Mouse (Mus musculus) hindbrain, postnatal 0 days (tissue): ENCODE data around the gene Bloc1s1. TPM values are rescaled to one million over a fixed set of nuclear protein-coding genes. Genes with fewer than 3 reads are reported as not detected.
A peak's percentile ranks its signal among the peaks of the same experiment; 100 is the strongest.

Experiments used
- ATAC-seq: fragments of 200-750 bp; cut with Nextera tagmentation; 2 replicates; pipeline ENCODE4 v1.8.0; 2017; ENCODE audit warnings: mild to moderate bottlenecking, moderate TSS enrichment, moderate library complexity
- DNase-seq: peaks from one replicate; pipeline ENCODE4 v3.0.0-alpha.2; 2015; ENCODE audit warnings: low spot score
- H3K27ac ChIP-seq: fragments of 300-500 bp; sonication (generic); 2 replicates; pipeline ENCODE4 v1.5.1; 2014; ENCODE audit warnings: mild to moderate bottlenecking
- H3K27me3 ChIP-seq: fragments of 300-500 bp; sonication (generic); 2 replicates; pipeline ENCODE4 v1.6.1; 2014; ENCODE audit warnings: low read length, mixed read lengths; ENCODE audit not compliant: insufficient read depth
- H3K36me3 ChIP-seq: fragments of 300-500 bp; sonication (generic); 2 replicates; pipeline ENCODE4 v1.6.1; 2014; ENCODE audit warnings: low read length, mixed read lengths; ENCODE audit not compliant: insufficient read depth
- H3K4me1 ChIP-seq: fragments of 300-500 bp; sonication (generic); 2 replicates; pipeline ENCODE4 v1.6.1; 2014; ENCODE audit warnings: antibody characterized with exemption, low read length, mixed read lengths; ENCODE audit not compliant: insufficient read depth
- H3K4me2 ChIP-seq: fragments of 300-500 bp; sonication (generic); 2 replicates; pipeline ENCODE4 v1.6.1; 2014; ENCODE audit warnings: low read depth, mild to moderate bottlenecking, low read length, moderate library complexity, mixed read lengths
- H3K4me3 ChIP-seq: fragments of 300-500 bp; sonication (generic); 2 replicates; pipeline ENCODE4 v1.5.1; 2014; ENCODE audit warnings: low read length
- H3K9ac ChIP-seq: fragments of 300-500 bp; sonication (generic); replicated peaks from 2 replicates; pipeline ENCODE4 v1.6.1; 2014; ENCODE audit warnings: mild to moderate bottlenecking, low read length, moderate library complexity, mixed read lengths
- H3K9me3 ChIP-seq: fragments of 300-500 bp; sonication (generic); 2 replicates; pipeline ENCODE4 v1.6.1; 2016; ENCODE audit warnings: low read length, mixed read lengths
- CTCF ChIP-seq: IDR thresholded peaks from 2 replicates; pipeline ENCODE4 v1.5.1; 2016; ENCODE audit warnings: antibody characterized with exemption, control low read depth, low read depth
- WGBS: fragments of 180-500 bp; shearing (Covaris S2); extraction: QIAGEN DNeasy Blood & Tissue Kit; methylation state at CpG from one replicate; pipeline ENCODE4 v1.1.7; 2014; 5-methylcytosine and 5-hydroxymethylcytosine counted together
- polyA plus RNA-seq: library from polyadenylated mRNA; unstranded; fragments of >200 nt; fragmentation: Nextera tagmentation; extraction: Ambion mirVana; gene quantifications from 2 replicates; pipeline ENCODE4 v1.2.1, GENCODE M21; 2015
- total RNA-seq: library from RNA; depleted of rRNA; stranded (reverse); fragments of >200 nt; gene quantifications from 2 replicates; pipeline ENCODE4 v1.2.3, GENCODE M21; 2014

Gene Bloc1s1
- total and polyA plus RNA-seq, 2 experiments from 2014 or later: 97.6 to 298 TPM

- no peak overlapping the region for H3K27ac ChIP-seq
- WGBS: 74% methylated on average over 4 of the region's 4 CpGs
- no peaks in the 10 kb centered on the region for H3K9me3 ChIP-seq
- H3K36me3 ChIP-seq: no peaks in the 10 kb centered on the region; the same call in 1 of the 2 replicates
- no peak for TF ChIP-seq CTCF
- H3K4me3 ChIP-seq: no peak overlapping the region
- DNase-seq (no peak), ATAC-seq (no peak)
- H3K4me2 ChIP-seq: peak overlapping the region; percentile 63
- H3K27me3 ChIP-seq: no peaks in the 10 kb centered on the region
- no peak overlapping the region for H3K9ac ChIP-seq
- H3K4me1 ChIP-seq: no peaks in the 10 kb centered on the region
Observed at GRCm38 (mm10) chr10:128912268-128912667, 11.6 kb downstream of the Bloc1s1 start.

- Histone ChIP-seq H3K4me2 (peak overlapping the region; percentile 63), H3K9me3 (no peaks in the 10 kb centered on the region), H3K27ac (no peak overlapping the region; the same call in 1 of the 2 replicates), H3K36me3 (no peaks in the 10 kb centered on the region; the same call in 1 of the 2 replicates), H3K4me3 (peak overlapping the region; percentile 87), H3K27me3 (no peaks in the 10 kb centered on the region), H3K9ac (no peak overlapping the region), H3K4me1 (no peaks in the 10 kb centered on the region)
- TF ChIP-seq CTCF: no peak
- ATAC-seq (no peak), DNase-seq (no peak)
- 76% methylated on average over 6 of the region's 6 CpGs for WGBS
Observed at GRCm38 (mm10) chr10:128911430-128911829, 12.4 kb downstream of the Bloc1s1 start.

GRCm38 (mm10) chr10:128910066-128910841, 13.6 kb downstream of the Bloc1s1 start:
- no peak for TF ChIP-seq CTCF

GRCm38 (mm10) chr10:128909567-128910028, 14.2 kb downstream of the Bloc1s1 start:
- Histone ChIP-seq H3K27me3 (no peaks in the 10 kb centered on the region), H3K9me3 (no peaks in the 10 kb centered on the region), H3K36me3 (no peaks in the 10 kb centered on the region), H3K4me1 (no peaks in the 10 kb centered on the region), H3K9ac (peak overlapping the region; percentile 85), H3K27ac (peak overlapping the region; percentile 93), H3K4me3 (peak overlapping the region; percentile 87), H3K4me2 (peak overlapping the region; percentile 63)
- 2% methylated on average over 33 of the region's 41 CpGs for WGBS
- ATAC-seq (peak; percentile 80), DNase-seq (peak; percentile 86)
- TF ChIP-seq CTCF: no peak

More at GRCm38 (mm10) chr10:128910066-128910841, 13.6 kb downstream of the Bloc1s1 start:
- 1% methylated on average over 58 of the region's 66 CpGs for WGBS
- ATAC-seq (peak; percentile 57), DNase-seq (peak; percentile 83)
- Histone ChIP-seq H3K36me3 (no peaks in the 10 kb centered on the region), H3K27me3 (no peaks in the 10 kb centered on the region), H3K27ac (peak overlapping the region; percentile 93), H3K4me1 (no peaks in the 10 kb centered on the region), H3K4me3 (peak overlapping the region; percentile 87), H3K4me2 (peak overlapping the region; percentile 63), H3K9ac (peak overlapping the region; percentile 85), H3K9me3 (no peaks in the 10 kb centered on the region)

GRCm38 (mm10) chr10:128908778-128909448, 14.9 kb downstream of the Bloc1s1 start:
- ATAC-seq: no peak
- Histone ChIP-seq H3K27ac (peak overlapping the region; percentile 93), H3K9ac (peak overlapping the region; percentile 85)

GRCm38 (mm10) chr10:128904812-128905211, 19.0 kb downstream of the Bloc1s1 start:
- Histone ChIP-seq H3K4me3 (no peak overlapping the region), H3K4me2 (no peak overlapping the region), H3K27me3 (no peaks in the 10 kb centered on the region), H3K27ac (no peak overlapping the region), H3K9me3 (no peaks in the 10 kb centered on the region), H3K4me1 (no peaks in the 10 kb centered on the region), H3K9ac (no peak overlapping the region), H3K36me3 (no peaks in the 10 kb centered on the region)
- DNase-seq: no peak
- TF ChIP-seq CTCF: no peak
- no peak for ATAC-seq
- WGBS: 64% methylated on average over 5 of the region's 5 CpGs

More at GRCm38 (mm10) chr10:128908778-128909448, 14.9 kb downstream of the Bloc1s1 start:
- peak overlapping the region; percentile 87 for H3K4me3 ChIP-seq
- DNase-seq: peak; percentile 31
- no peaks in the 10 kb centered on the region for H3K9me3 ChIP-seq
- WGBS: 61% methylated on average over 13 of the region's 13 CpGs
- H3K4me1 ChIP-seq: no peaks in the 10 kb centered on the region
- no peaks in the 10 kb centered on the region for H3K27me3 ChIP-seq
- peak overlapping the region; percentile 63 for H3K4me2 ChIP-seq
- no peaks in the 10 kb centered on the region for H3K36me3 ChIP-seq
- TF ChIP-seq CTCF: no peak
